Mouse (Mus musculus) thymus, adult 2 months (tissue): ENCODE measurements around the gene Lnpep. TPM values are rescaled to one million over a fixed set of nuclear protein-coding genes. Genes with fewer than 3 reads are reported as not detected.
"Not testable (repeated sequence)": the region's sequence is repeated elsewhere in the genome, so short reads cannot be mapped to it uniquely, and the experiment has no call there.

ENCODE experiments used
- DNase-seq: peaks from one replicate; pipeline ENCODE4 v3.0.0; 2021
- H3K27ac ChIP-seq: fragments of 200-500 bp; 2 replicates; pipeline ENCODE4 v1.5.1; 2012; ENCODE audit warnings: low read length, control low read depth; ENCODE audit not compliant: control insufficient read depth, insufficient read depth
- H3K27me3 ChIP-seq: fragments of 200-500 bp; 2 replicates; pipeline ENCODE4 v1.6.1; 2012; ENCODE audit warnings: mild to moderate bottlenecking, low read length, moderate library complexity, mixed read lengths; ENCODE audit not compliant: control insufficient read depth, insufficient read depth
- H3K36me3 ChIP-seq: fragments of 200-500 bp; 2 replicates; pipeline ENCODE4 v1.6.1; 2012; ENCODE audit warnings: mild to moderate bottlenecking, low read length, moderate library complexity; ENCODE audit not compliant: control insufficient read depth, insufficient read depth
- H3K4me1 ChIP-seq: fragments of 200-500 bp; replicated peaks from 2 replicates; pipeline ENCODE4 v1.6.1; 2012; ENCODE audit warnings: low read length; ENCODE audit not compliant: control insufficient read depth, insufficient read depth
- H3K4me3 ChIP-seq: fragments of 200-500 bp; 2 replicates; pipeline ENCODE4 v1.5.1; 2012; ENCODE audit warnings: mild to moderate bottlenecking, low read length, control low read depth, moderate library complexity; ENCODE audit not compliant: control insufficient read depth, insufficient read depth
- CTCF ChIP-seq: fragments of 200-500 bp; IDR thresholded peaks from 2 replicates; pipeline ENCODE4 v1.5.1; 2012; ENCODE audit warnings: mild to moderate bottlenecking, control low read depth, low read length, moderate library complexity, borderline replicate concordance; ENCODE audit not compliant: control insufficient read depth, poor library complexity, insufficient read depth; ENCODE audit errors: extremely low read depth
- POLR2A ChIP-seq: fragments of 200-500 bp; IDR thresholded peaks from 2 replicates; pipeline ENCODE4 v1.6.1; 2012; ENCODE audit warnings: mild to moderate bottlenecking, low read length, control low read depth, moderate library complexity; ENCODE audit not compliant: control insufficient read depth, poor library complexity, insufficient read depth; ENCODE audit errors: extremely low read depth
- WGBS: fragments of 180-500 bp; shearing (Covaris S2); methylation state at CpG from one replicate; pipeline ENCODE4 v1.1.7; 2018; 5-methylcytosine and 5-hydroxymethylcytosine counted together
- polyA plus RNA-seq: library from polyadenylated mRNA; depleted of rRNA; stranded (reverse); fragments of >200 nt; gene quantifications from 2 replicates; pipeline ENCODE4 v1.2.3, GENCODE M21; 2012; rRNA removed

Lnpep gene
- polyA plus RNA-seq, 1 experiment: 19.4 TPM

- DNase-seq: no peak
- TF ChIP-seq POLR2A (no peak), CTCF (no peak)
- 61% methylated on average over 1 of the region's 1 CpGs for WGBS
- H3K4me1 ChIP-seq: no peaks in the 10 kb centered on the region
- H3K27me3 ChIP-seq: no peaks in the 10 kb centered on the region
- no peak overlapping the region for H3K4me3 ChIP-seq
- H3K36me3 ChIP-seq: no peaks in the 10 kb centered on the region
- H3K27ac ChIP-seq: no peak overlapping the region
Observed at GRCm38 (mm10) chr17:17498848-17499247, 126.0 kb downstream of the Lnpep start.

- no peak for DNase-seq
- no peaks in the 10 kb centered on the region for H3K27me3 ChIP-seq
- WGBS: 94% methylated on average over 7 of the region's 7 CpGs
- no peaks in the 10 kb centered on the region for H3K4me1 ChIP-seq
- H3K27ac ChIP-seq: no peak overlapping the region
- H3K4me3 ChIP-seq: no peak overlapping the region
- no peaks in the 10 kb centered on the region for H3K36me3 ChIP-seq
- TF ChIP-seq POLR2A (no peak), CTCF (no peak)
Observed at GRCm38 (mm10) chr17:17496730-17497129, 128.1 kb downstream of the Lnpep start.

GRCm38 (mm10) chr17:17496234-17496633 is 128.6 kb downstream of the Lnpep start:
- not testable (repeated sequence) for H3K36me3 ChIP-seq, H3K27ac ChIP-seq, H3K4me1 ChIP-seq, H3K27me3 ChIP-seq, H3K4me3 ChIP-seq, DNase-seq

GRCm38 (mm10) chr17:17492116-17492515 is 132.7 kb downstream of the Lnpep start:
- no peak overlapping the region for H3K4me3 ChIP-seq
- no peaks in the 10 kb centered on the region for H3K36me3 ChIP-seq
- no peaks in the 10 kb centered on the region for H3K4me1 ChIP-seq
- 94% methylated on average over 8 of the region's 8 CpGs for WGBS
- no peak for TF ChIP-seq POLR2A
- no peak for TF ChIP-seq CTCF
- no peak for DNase-seq
- no peaks in the 10 kb centered on the region for H3K27me3 ChIP-seq
- no peak overlapping the region for H3K27ac ChIP-seq

GRCm38 (mm10) chr17:17491622-17492001 is 133.2 kb downstream of the Lnpep start:
- Histone ChIP-seq H3K4me1 (no peaks in the 10 kb centered on the region), H3K4me3 (no peak overlapping the region), H3K27me3 (no peaks in the 10 kb centered on the region), H3K27ac (no peak overlapping the region), H3K36me3 (no peaks in the 10 kb centered on the region)
- no peak for DNase-seq
- 93% methylated on average over 7 of the region's 7 CpGs for WGBS
- no peak for TF ChIP-seq POLR2A
- TF ChIP-seq CTCF: no peak

GRCm38 (mm10) chr17:17490820-17491621 is 133.8 kb downstream of the Lnpep start:
- no peak overlapping the region for H3K4me3 ChIP-seq
- WGBS: 68% methylated on average over 14 of the region's 15 CpGs
- TF ChIP-seq POLR2A (no peak), CTCF (no peak)
- H3K36me3 ChIP-seq: no peaks in the 10 kb centered on the region
- DNase-seq: no peak
- H3K4me1 ChIP-seq: no peaks in the 10 kb centered on the region
- no peaks in the 10 kb centered on the region for H3K27me3 ChIP-seq
- H3K27ac ChIP-seq: no peak overlapping the region

- WGBS: 90% methylated on average over 2 of the region's 2 CpGs
Observed at GRCm38 (mm10) chr17:17485789-17486188, 139.1 kb downstream of the Lnpep start.

More at GRCm38 (mm10) chr17:17485789-17486188, 139.1 kb downstream of the Lnpep start:
- Histone ChIP-seq H3K4me3 (no peak overlapping the region), H3K36me3 (no peaks in the 10 kb centered on the region), H3K27ac (no peak overlapping the region), H3K4me1 (no peaks in the 10 kb centered on the region), H3K27me3 (no peaks in the 10 kb centered on the region)
- TF ChIP-seq POLR2A (no peak), CTCF (no peak)
- no peak for DNase-seq

Other genes with a start within 250 kb of the Lnpep start
- gene Lix1, start 222.4 kb downstream of the Lnpep start, polyA plus RNA-seq: 0.10 and 0.12 TPM in 2 replicates
- 0.04 TPM in 1 of 2 replicates, not detected in the other for gene Vmn2r90, start 78.7 kb upstream of the Lnpep start, polyA plus RNA-seq
- gene Spaca6, start 202.1 kb upstream of the Lnpep start, polyA plus RNA-seq: 11.3 and 14.9 TPM in 2 replicates
- 0.33 and 0.50 TPM in 2 replicates for gene Has1, start 230.2 kb upstream of the Lnpep start, polyA plus RNA-seq